Mouse (Mus musculus): ENCODE data around the gene Mvp. TPM values are rescaled to one million over a fixed set of nuclear protein-coding genes. Genes with fewer than 3 reads are reported as not detected.

The Mvp gene
- polyA plus RNA-seq, 1 experiment from 2014 or later: 12.0 TPM

DNA sequence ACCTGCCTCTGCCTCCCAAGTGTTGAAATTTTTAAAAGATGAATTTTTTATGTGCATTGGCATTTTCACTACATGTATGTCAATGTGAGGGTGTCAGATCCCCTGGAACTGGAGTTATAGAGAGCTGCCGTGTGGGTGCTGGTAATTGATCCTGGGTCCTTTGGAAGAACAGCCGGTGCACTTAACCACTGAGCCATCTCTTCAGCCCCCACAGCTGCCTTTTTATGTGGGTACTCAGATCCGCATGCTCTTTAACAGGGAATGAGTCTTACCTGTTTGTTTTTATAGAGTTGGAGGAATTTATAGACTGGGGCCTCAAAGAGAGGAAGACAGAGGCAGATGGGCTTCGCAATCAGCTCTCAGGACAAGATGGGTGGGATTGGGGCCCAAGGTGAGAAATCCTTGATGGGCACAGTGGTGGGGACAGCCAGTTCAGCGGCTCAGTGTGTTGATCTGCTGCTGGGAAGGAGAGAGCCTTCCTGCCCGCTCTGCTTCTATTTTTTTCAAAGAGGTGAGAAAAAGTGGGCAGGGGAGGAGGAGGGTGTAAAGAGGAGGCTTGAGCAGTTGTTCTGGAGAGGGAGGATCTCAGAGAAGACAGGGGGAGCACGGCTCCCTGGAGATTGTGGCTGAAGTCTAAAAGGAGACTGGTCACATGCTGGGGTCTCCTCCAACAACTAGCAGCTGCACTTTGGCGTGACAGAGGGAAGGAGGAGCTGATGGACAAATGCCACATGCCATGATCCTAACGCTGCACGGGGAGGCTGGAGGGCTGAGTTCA, 29.6 kb downstream of the Mvp start:
- Histone ChIP-seq H3K27ac (replicated peaks in 1 of 2; ENCODE audit: control insufficient read depth in 1 of 2, insufficient read depth in 1 of 2, low read depth in 2 of 2, low read length in 2 of 2) (no peak overlapping the region), H3K4me1 (ENCODE audit: control insufficient read depth in 2 of 2, insufficient read depth in 2 of 2, low read length in 2 of 2) (0 out of 4 replicates have a peak, but pooled peaks cover 0 to 5% of the 10 kb centered on the region in 2 experiments), H3K36me3 (ENCODE audit: control insufficient read depth, insufficient read depth, low read length) (peaks cover 15% of the 10 kb centered on the region), H3K27me3 (ENCODE audit: control insufficient read depth, insufficient read depth, low read length) (no peaks in the 10 kb centered on the region), H3K9ac (ENCODE audit: low read length) (no peak overlapping the region), H3K4me3 (ENCODE audit: control insufficient read depth in 1 of 2, insufficient read depth in 1 of 2, low read depth in 1 of 2, low read length in 2 of 2) (no peak overlapping the region), H3K9me3 (ENCODE audit: control insufficient read depth, low read length) (no peaks in the 10 kb centered on the region), H3K4me2 (ENCODE audit: low read length) (no peak overlapping the region)
- ATAC-seq (ENCODE audit: insufficient number of reproducible peaks, insufficient read depth, low FRiP score, low read depth): no peak
- WGBS: 37% methylated on average over 10 of the region's 10 CpGs

- no peak for ATAC-seq (ENCODE audit: insufficient number of reproducible peaks, insufficient read depth, low FRiP score, low read depth)
- H3K36me3 ChIP-seq (ENCODE audit: control insufficient read depth, insufficient read depth, low read length): peaks cover 32% of the 10 kb centered on the region
- no peak overlapping the region for H3K4me3 ChIP-seq (ENCODE audit: control insufficient read depth in 1 of 2, insufficient read depth in 1 of 2, low read depth in 1 of 2, low read length in 2 of 2)
- H3K9ac ChIP-seq (ENCODE audit: low read length): no peak overlapping the region
- 74% methylated on average over 7 of the region's 7 CpGs for WGBS
- 0 out of 4 replicates have a peak, but pooled peaks cover 0 to 5% of the 10 kb centered on the region in 2 experiments for H3K4me1 ChIP-seq (ENCODE audit: control insufficient read depth in 2 of 2, insufficient read depth in 2 of 2, low read length in 2 of 2)
- no peaks in the 10 kb centered on the region for H3K27me3 ChIP-seq (ENCODE audit: control insufficient read depth, insufficient read depth, low read length)
- H3K27ac ChIP-seq (replicated peaks in 1 of 2; ENCODE audit: control insufficient read depth in 1 of 2, insufficient read depth in 1 of 2, low read depth in 2 of 2, low read length in 2 of 2): no peak overlapping the region
- no peaks in the 10 kb centered on the region for H3K9me3 ChIP-seq (ENCODE audit: control insufficient read depth, low read length)
- no peak overlapping the region for H3K4me2 ChIP-seq (ENCODE audit: low read length)
Measured at GRCm38 (mm10) chr7:126983113-126983512, 31.3 kb downstream of the Mvp start.

- no peak overlapping the region for H3K4me3 ChIP-seq (ENCODE audit: control insufficient read depth in 1 of 2, insufficient read depth in 1 of 2, low read depth in 1 of 2, low read length in 2 of 2)
- peaks cover 2 to 10% of the 10 kb centered on the region in 2 experiments; a peak in 2 of 4 replicates for H3K4me1 ChIP-seq (ENCODE audit: control insufficient read depth in 2 of 2, insufficient read depth in 2 of 2, low read length in 2 of 2)
- no peaks in the 10 kb centered on the region for H3K9me3 ChIP-seq (ENCODE audit: control insufficient read depth, low read length)
- H3K27ac ChIP-seq (replicated peaks in 1 of 2; ENCODE audit: control insufficient read depth in 1 of 2, insufficient read depth in 1 of 2, low read depth in 2 of 2, low read length in 2 of 2): no peak overlapping the region
- no peak overlapping the region for H3K4me2 ChIP-seq (ENCODE audit: low read length)
- H3K27me3 ChIP-seq (ENCODE audit: control insufficient read depth, insufficient read depth, low read length): no peaks in the 10 kb centered on the region
- ATAC-seq (ENCODE audit: insufficient number of reproducible peaks, insufficient read depth, low FRiP score, low read depth): no peak
- H3K9ac ChIP-seq (ENCODE audit: low read length): no peak overlapping the region
- 65% methylated on average over 4 of the region's 4 CpGs for WGBS
- peaks cover 33% of the 10 kb centered on the region for H3K36me3 ChIP-seq (ENCODE audit: control insufficient read depth, insufficient read depth, low read length)
Measured at GRCm38 (mm10) chr7:126982054-126982453, 32.4 kb downstream of the Mvp start.

- ATAC-seq (ENCODE audit: insufficient number of reproducible peaks, insufficient read depth, low FRiP score, low read depth): no peak
- H3K9me3 ChIP-seq (ENCODE audit: control insufficient read depth, low read length): no peaks in the 10 kb centered on the region
- H3K4me3 ChIP-seq (ENCODE audit: control insufficient read depth in 1 of 2, insufficient read depth in 1 of 2, low read depth in 1 of 2, low read length in 2 of 2): no peak overlapping the region
- WGBS: 79% methylated on average over 2 of the region's 2 CpGs
- H3K27ac ChIP-seq (replicated peaks in 1 of 2; ENCODE audit: control insufficient read depth in 1 of 2, insufficient read depth in 1 of 2, low read depth in 2 of 2, low read length in 2 of 2): no peak overlapping the region
- H3K4me2 ChIP-seq (ENCODE audit: low read length): no peak overlapping the region
- no peaks in the 10 kb centered on the region for H3K27me3 ChIP-seq (ENCODE audit: control insufficient read depth, insufficient read depth, low read length)
- peaks cover 33% of the 10 kb centered on the region for H3K36me3 ChIP-seq (ENCODE audit: control insufficient read depth, insufficient read depth, low read length)
- peaks cover 2 to 12% of the 10 kb centered on the region in 2 experiments; a peak in 2 of 4 replicates for H3K4me1 ChIP-seq (ENCODE audit: control insufficient read depth in 2 of 2, insufficient read depth in 2 of 2, low read length in 2 of 2)
- H3K9ac ChIP-seq (ENCODE audit: low read length): no peak overlapping the region
Measured at GRCm38 (mm10) chr7:126981601-126982000, 32.8 kb downstream of the Mvp start.

DNA sequence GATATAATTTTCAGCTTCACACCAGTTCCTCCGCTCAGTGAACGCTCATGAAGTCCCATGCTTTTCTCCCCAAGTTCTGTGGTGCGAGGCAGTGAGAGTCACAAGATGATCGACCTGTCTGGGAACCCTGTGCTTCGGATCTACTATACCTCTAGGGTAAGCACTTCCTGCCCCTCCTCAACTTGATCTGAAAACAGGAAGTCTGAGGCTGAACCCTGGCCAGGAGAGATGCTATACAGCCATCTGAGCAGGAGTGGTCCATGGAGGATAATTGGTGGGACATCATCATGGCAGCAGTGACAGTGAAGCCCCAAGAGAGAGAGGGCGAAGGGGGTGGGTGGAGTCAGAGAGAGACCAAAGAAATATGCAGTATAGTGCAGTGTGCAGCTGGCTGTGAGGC, 35.6 kb downstream of the Mvp start:
- H3K9ac ChIP-seq (ENCODE audit: low read length): no peak overlapping the region
- peaks cover 2 to 11% of the 10 kb centered on the region in 2 experiments; a peak in 3 of 4 replicates for H3K4me1 ChIP-seq (ENCODE audit: control insufficient read depth in 2 of 2, insufficient read depth in 2 of 2, low read length in 2 of 2)
- no peaks in the 10 kb centered on the region for H3K27me3 ChIP-seq (ENCODE audit: control insufficient read depth, insufficient read depth, low read length)
- no peak for ATAC-seq (ENCODE audit: insufficient number of reproducible peaks, insufficient read depth, low FRiP score, low read depth)
- H3K36me3 ChIP-seq (ENCODE audit: control insufficient read depth, insufficient read depth, low read length): peaks cover 33% of the 10 kb centered on the region
- no peaks in the 10 kb centered on the region for H3K9me3 ChIP-seq (ENCODE audit: control insufficient read depth, low read length)
- H3K27ac ChIP-seq (replicated peaks in 1 of 2; ENCODE audit: control insufficient read depth in 1 of 2, insufficient read depth in 1 of 2, low read depth in 2 of 2, low read length in 2 of 2): no peak overlapping the region
- H3K4me3 ChIP-seq (ENCODE audit: control insufficient read depth in 1 of 2, insufficient read depth in 1 of 2, low read depth in 1 of 2, low read length in 2 of 2): no peak overlapping the region
- no peak overlapping the region for H3K4me2 ChIP-seq (ENCODE audit: low read length)
- WGBS: 87% methylated on average over 6 of the region's 6 CpGs

DNA sequence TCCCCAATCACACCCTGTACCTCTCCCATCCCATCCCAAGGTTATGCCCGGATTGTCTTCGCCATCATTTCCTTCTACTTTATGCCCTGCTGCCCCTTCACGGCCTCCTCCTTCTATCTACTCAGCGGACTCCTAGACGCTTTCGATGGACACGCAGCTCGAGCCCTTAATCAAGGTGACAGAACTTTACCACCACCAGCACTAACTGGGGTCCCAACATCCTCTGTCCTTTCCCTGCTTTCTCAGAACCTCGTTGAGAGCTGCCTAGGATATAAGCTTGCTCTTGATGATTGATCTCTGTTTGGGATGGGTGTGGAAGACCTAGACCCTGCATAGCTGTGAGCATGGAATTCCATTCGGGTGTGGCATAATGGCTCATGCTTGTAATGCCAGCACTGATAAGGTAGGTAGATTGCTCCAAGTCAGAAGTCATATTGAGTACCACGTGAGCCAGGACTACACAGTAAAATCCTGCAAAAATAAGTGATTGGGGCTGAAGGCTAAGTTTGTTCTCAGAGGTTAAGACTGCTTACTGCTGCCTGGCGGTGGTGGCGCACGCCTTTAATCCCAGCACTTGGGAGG, 37.5 kb downstream of the Mvp start:
- Histone ChIP-seq H3K9me3 (ENCODE audit: control insufficient read depth, low read length) (no peaks in the 10 kb centered on the region), H3K27me3 (ENCODE audit: control insufficient read depth, insufficient read depth, low read length) (no peaks in the 10 kb centered on the region), H3K4me1 (ENCODE audit: control insufficient read depth in 2 of 2, insufficient read depth in 2 of 2, low read length in 2 of 2) (peaks cover 2 to 11% of the 10 kb centered on the region in 2 experiments; a peak in 3 of 4 replicates), H3K4me3 (ENCODE audit: control insufficient read depth in 1 of 2, insufficient read depth in 1 of 2, low read depth in 1 of 2, low read length in 2 of 2) (peak overlapping the region; percentile 92 to 100), H3K4me2 (ENCODE audit: low read length) (peak overlapping the region; percentile 82), H3K9ac (ENCODE audit: low read length) (peak overlapping the region; percentile 99), H3K36me3 (ENCODE audit: control insufficient read depth, insufficient read depth, low read length) (peaks cover 33% of the 10 kb centered on the region), H3K27ac (replicated peaks in 1 of 2; ENCODE audit: control insufficient read depth in 1 of 2, insufficient read depth in 1 of 2, low read depth in 2 of 2, low read length in 2 of 2) (peak overlapping the region in 1 of 2 experiments; percentile 93; a peak in 3 of 4 replicates)
- 24% methylated on average over 14 of the region's 14 CpGs for WGBS
- ATAC-seq (ENCODE audit: insufficient number of reproducible peaks, insufficient read depth, low FRiP score, low read depth): no peak

DNA sequence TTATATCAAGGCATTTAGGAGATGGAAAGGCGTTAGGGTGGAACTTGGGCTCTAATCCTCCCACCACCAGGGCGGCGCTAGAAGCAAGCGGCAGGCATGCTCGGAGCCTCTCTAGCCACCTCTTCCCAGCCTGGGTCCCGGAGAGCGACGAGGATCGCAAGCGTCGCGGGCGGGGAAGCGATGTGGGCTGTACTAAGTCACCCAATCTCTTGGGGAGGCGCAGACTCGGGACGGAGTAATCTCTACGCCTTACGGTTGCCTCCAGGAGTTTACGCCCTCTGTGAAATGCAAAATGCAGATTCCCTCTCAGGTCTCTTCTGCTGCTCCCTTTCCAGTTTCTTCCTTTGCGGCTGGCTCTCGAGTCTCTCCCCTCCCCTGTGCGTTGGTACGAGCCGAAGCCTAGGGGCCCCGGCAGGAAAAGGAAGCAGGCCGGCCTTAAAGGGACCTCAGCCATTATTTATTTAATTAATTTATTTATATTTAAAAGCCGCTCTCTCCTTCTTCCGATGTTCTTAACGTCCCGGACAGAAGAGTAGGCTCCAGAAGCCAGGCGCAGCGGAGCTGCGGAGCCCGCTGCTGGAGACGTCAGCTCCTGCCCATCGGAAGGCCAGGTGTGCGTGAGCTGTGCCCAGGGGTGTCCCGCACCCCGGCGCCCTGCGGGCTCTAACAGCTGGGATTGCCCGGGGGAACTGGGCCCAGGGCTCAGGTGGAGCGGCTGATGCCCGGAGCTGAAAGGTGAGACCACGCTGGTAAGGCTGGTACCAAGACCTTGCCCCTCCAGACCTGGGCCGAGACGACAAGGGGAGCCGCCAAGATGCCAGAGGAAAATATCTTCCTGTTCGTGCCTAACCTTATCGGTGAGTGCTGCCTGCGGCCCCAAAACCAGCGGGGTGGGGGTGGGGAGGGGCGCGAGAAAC, 38.2 kb downstream of the Mvp start, which contains the start of gene Cdiptos:
Gene Cdiptos (minus strand): TSS at position 149 of the 917 bp plus-strand sequence.
- no peaks in the 10 kb centered on the region for H3K9me3 ChIP-seq (ENCODE audit: control insufficient read depth, low read length)
- WGBS: under 1% methylated on average over 54 of the region's 55 CpGs

More for the DNA sequence above, 38.2 kb downstream of the Mvp start, which contains the start of gene Cdiptos:
- Histone ChIP-seq H3K27me3 (ENCODE audit: control insufficient read depth, insufficient read depth, low read length) (no peaks in the 10 kb centered on the region), H3K36me3 (ENCODE audit: control insufficient read depth, insufficient read depth, low read length) (peaks cover 29% of the 10 kb centered on the region), H3K4me2 (ENCODE audit: low read length) (peak within 1 kb of the TSS; percentile 82), H3K4me3 (ENCODE audit: control insufficient read depth in 1 of 2, insufficient read depth in 1 of 2, low read depth in 1 of 2, low read length in 2 of 2) (peak within 1 kb of the TSS; percentile 92 to 100), H3K4me1 (ENCODE audit: control insufficient read depth in 2 of 2, insufficient read depth in 2 of 2, low read length in 2 of 2) (peaks cover 2 to 11% of the 10 kb centered on the region in 2 experiments; a peak in 3 of 4 replicates), H3K27ac (replicated peaks in 1 of 2; ENCODE audit: control insufficient read depth in 1 of 2, insufficient read depth in 1 of 2, low read depth in 2 of 2, low read length in 2 of 2) (peak within 1 kb of the TSS; percentile 93 to 99), H3K9ac (ENCODE audit: low read length) (peak within 1 kb of the TSS; percentile 99)
- ATAC-seq (ENCODE audit: insufficient number of reproducible peaks, insufficient read depth, low FRiP score, low read depth): peak; percentile 87
